Mouse (Mus musculus): ENCODE results near the gene Gm49387. TPM values are rescaled to one million over a fixed set of nuclear protein-coding genes. Genes with fewer than 3 reads are reported as not detected.
"Not testable (repeated sequence)": the region's sequence is repeated elsewhere in the genome, so short reads cannot be mapped to it uniquely, and the experiment has no call there.

The Gm49387 gene
- polyA plus RNA-seq, 1 experiment from 2014 or later: 0.15 TPM

DNA sequence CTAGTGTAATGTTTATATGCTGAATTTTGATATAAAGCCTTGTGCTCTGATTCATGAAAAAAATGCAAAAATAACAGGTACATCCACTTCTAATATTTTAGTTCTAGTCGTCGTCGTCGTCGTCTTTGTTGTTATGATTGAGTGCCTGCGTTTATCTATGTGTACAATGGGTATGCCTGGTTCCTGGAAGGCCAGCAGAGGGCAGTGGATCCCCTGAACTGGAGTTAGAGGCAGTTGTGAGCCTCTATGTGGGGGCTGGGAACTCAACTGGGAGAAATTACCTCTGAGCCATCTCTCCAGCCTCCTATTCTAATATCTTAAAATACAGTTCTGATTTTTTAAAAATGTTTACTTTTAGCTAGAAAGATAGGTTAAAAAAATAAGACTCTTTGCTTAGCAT, 35.2 kb downstream of the Gm49387 start:
- H3K4me3 ChIP-seq: no peak overlapping the region
- H3K4me1 ChIP-seq: no peaks in the 10 kb centered on the region
- no peak for ATAC-seq (ENCODE audit: low FRiP score, low read depth)
- no peaks in the 10 kb centered on the region for H3K9me3 ChIP-seq
- no peaks in the 10 kb centered on the region for H3K27me3 ChIP-seq (replicated peaks)
- no peak overlapping the region for H3K27ac ChIP-seq
- H3K36me3 ChIP-seq: no peaks in the 10 kb centered on the region
- H3K9ac ChIP-seq: no peak overlapping the region
- WGBS: 53% methylated on average over 6 of the region's 6 CpGs
- no peak overlapping the region for H3K4me2 ChIP-seq (replicated peaks)

DNA sequence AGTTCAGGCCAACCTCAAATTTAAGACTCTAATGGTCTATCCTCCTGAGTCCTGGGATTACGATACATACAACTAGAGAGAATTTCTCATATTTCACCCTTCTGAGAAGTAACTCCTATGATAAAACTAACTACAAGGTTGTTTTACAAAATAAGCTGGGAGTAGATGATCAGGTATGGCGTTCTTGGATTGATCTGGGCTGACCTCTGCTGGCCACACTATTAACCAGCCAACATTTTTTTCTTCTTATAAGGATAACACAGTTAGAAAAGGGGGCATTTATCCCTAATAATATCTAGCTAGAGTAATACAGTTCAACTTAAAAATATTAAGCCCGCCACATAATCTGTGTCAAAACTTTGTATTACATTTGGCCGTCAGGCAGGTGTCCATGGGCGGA, 35.8 kb downstream of the Gm49387 start:
- Histone ChIP-seq H3K27me3 (replicated peaks) (no peaks in the 10 kb centered on the region), H3K27ac (no peak overlapping the region), H3K4me1 (no peaks in the 10 kb centered on the region), H3K4me2 (replicated peaks) (no peak overlapping the region), H3K9ac (no peak overlapping the region), H3K9me3 (no peaks in the 10 kb centered on the region), H3K4me3 (no peak overlapping the region), H3K36me3 (no peaks in the 10 kb centered on the region)
- no peak for ATAC-seq (ENCODE audit: low FRiP score, low read depth)
- 82% methylated on average over 5 of the region's 5 CpGs for WGBS

GRCm38 (mm10) chr14:31602616-31602979, 38.1 kb downstream of the Gm49387 start:
- not testable (repeated sequence) for H3K4me2 ChIP-seq (replicated peaks); H3K27me3 ChIP-seq (replicated peaks); H3K4me1 ChIP-seq; ATAC-seq (ENCODE audit: low FRiP score, low read depth); H3K27ac ChIP-seq; H3K9me3 ChIP-seq; H3K4me3 ChIP-seq; H3K9ac ChIP-seq; H3K36me3 ChIP-seq
- WGBS: 88% methylated on average over 6 of the region's 6 CpGs

GRCm38 (mm10) chr14:31601908-31602615, 38.6 kb downstream of the Gm49387 start:
- Histone ChIP-seq H3K27ac (no peak overlapping the region), H3K9me3 (no peaks in the 10 kb centered on the region), H3K36me3 (no peaks in the 10 kb centered on the region), H3K4me3 (no peak overlapping the region), H3K4me2 (replicated peaks) (no peak overlapping the region), H3K9ac (no peak overlapping the region), H3K27me3 (replicated peaks) (no peaks in the 10 kb centered on the region), H3K4me1 (no peaks in the 10 kb centered on the region)
- no peak for ATAC-seq (ENCODE audit: low FRiP score, low read depth)
- 93% methylated on average over 14 of the region's 14 CpGs for WGBS

- H3K4me3 ChIP-seq: no peak overlapping the region
- H3K9ac ChIP-seq: no peak overlapping the region
- H3K27ac ChIP-seq: no peak overlapping the region
- no peak overlapping the region for H3K4me2 ChIP-seq (replicated peaks)
- WGBS: 93% methylated on average over 4 of the region's 4 CpGs
- no peaks in the 10 kb centered on the region for H3K27me3 ChIP-seq (replicated peaks)
- H3K4me1 ChIP-seq: no peaks in the 10 kb centered on the region
- ATAC-seq (ENCODE audit: low FRiP score, low read depth): no peak
- no peaks in the 10 kb centered on the region for H3K9me3 ChIP-seq
- no peaks in the 10 kb centered on the region for H3K36me3 ChIP-seq
Observed at GRCm38 (mm10) chr14:31597446-31597845, 43.2 kb downstream of the Gm49387 start.

DNA sequence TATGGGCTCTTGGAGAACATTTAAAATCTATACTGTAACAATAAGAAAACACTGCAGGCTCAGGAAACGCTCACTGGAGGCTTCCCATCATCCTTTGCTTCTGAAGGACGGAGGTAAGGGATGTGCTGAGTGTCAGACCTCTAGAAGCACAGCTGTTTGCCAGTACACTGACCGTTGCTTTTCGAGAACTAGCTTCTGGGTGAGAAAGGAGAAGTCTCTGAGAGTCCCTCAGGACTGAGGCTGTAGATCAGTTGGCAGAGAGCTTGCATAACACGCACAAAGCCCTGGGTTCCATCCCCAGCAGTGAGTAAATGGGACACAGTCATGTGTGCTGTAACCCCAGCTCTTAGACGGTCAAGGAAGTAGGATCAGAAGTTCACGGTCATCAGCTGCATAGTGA, 44.3 kb downstream of the Gm49387 start:
- no peaks in the 10 kb centered on the region for H3K9me3 ChIP-seq
- no peaks in the 10 kb centered on the region for H3K4me1 ChIP-seq
- 84% methylated on average over 7 of the region's 7 CpGs for WGBS
- H3K27ac ChIP-seq: no peak overlapping the region
- H3K9ac ChIP-seq: no peak overlapping the region
- no peak overlapping the region for H3K4me2 ChIP-seq (replicated peaks)
- no peaks in the 10 kb centered on the region for H3K36me3 ChIP-seq
- no peak overlapping the region for H3K4me3 ChIP-seq
- no peak for ATAC-seq (ENCODE audit: low FRiP score, low read depth)
- no peaks in the 10 kb centered on the region for H3K27me3 ChIP-seq (replicated peaks)

DNA sequence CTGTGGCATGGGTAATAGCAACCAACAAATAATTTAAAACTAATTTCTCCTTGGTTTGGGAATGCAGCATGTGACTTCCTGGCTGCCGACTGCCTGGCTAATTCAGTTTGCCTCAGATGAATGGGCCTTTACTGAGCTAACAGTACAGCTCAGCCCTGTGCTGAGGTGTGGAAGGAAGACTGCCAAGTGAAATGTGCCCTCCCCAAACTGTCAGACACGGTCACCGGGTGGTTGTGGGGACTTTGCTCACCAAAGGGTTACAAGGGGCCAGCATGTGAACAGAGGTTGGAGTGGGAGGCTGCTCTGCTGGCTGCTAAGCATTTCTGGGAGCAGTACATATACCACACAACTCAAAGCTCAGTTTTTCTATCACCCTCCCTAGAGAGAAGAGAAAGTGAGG, 46.0 kb downstream of the Gm49387 start:
- Histone ChIP-seq H3K9ac (no peak overlapping the region), H3K27ac (no peak overlapping the region), H3K36me3 (no peaks in the 10 kb centered on the region), H3K4me2 (replicated peaks) (no peak overlapping the region), H3K9me3 (no peaks in the 10 kb centered on the region), H3K27me3 (replicated peaks) (no peaks in the 10 kb centered on the region), H3K4me3 (no peak overlapping the region), H3K4me1 (no peaks in the 10 kb centered on the region)
- 83% methylated on average over 3 of the region's 3 CpGs for WGBS
- ATAC-seq (ENCODE audit: low FRiP score, low read depth): no peak

- H3K4me1 ChIP-seq: no peaks in the 10 kb centered on the region
- no peak overlapping the region for H3K9ac ChIP-seq
- no peak overlapping the region for H3K27ac ChIP-seq
- H3K27me3 ChIP-seq (replicated peaks): no peaks in the 10 kb centered on the region
- ATAC-seq (ENCODE audit: low FRiP score, low read depth): no peak
- 80% methylated on average over 2 of the region's 2 CpGs for WGBS
- H3K4me3 ChIP-seq: no peak overlapping the region
- no peak overlapping the region for H3K4me2 ChIP-seq (replicated peaks)
- H3K9me3 ChIP-seq: no peaks in the 10 kb centered on the region
- H3K36me3 ChIP-seq: no peaks in the 10 kb centered on the region
Observed at GRCm38 (mm10) chr14:31593036-31593435, 47.6 kb downstream of the Gm49387 start.

DNA sequence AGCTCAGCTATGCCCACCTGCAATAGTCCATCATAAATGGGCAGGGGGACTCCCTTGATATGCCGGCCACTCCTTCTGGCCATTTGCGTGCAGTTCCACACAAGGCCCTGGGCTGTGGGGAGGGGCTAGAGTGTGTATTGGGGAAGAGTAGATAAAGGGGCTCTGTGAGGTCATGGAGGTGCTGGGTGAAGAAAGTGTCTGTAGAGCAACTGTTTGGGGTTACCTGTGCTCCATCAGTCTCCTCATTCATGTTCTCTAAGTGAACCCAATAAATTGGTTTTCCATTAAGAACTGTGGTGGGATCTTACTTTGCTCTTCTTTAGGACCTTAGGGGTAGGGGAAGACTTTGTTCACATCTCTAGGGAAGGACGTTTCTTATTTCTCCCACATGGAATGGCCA, 49.4 kb downstream of the Gm49387 start, which contains the start of gene Colq:
Gene Colq (minus strand): TSS at position 101 of the 400 bp plus-strand sequence.
- H3K4me2 ChIP-seq (replicated peaks): no peak within 1 kb of the TSS
- H3K27ac ChIP-seq: no peak within 1 kb of the TSS
- H3K9me3 ChIP-seq: no peaks in the 10 kb centered on the region
- no peak within 1 kb of the TSS for H3K9ac ChIP-seq
- H3K4me3 ChIP-seq: no peak within 1 kb of the TSS
- H3K27me3 ChIP-seq (replicated peaks): no peaks in the 10 kb centered on the region
- no peaks in the 10 kb centered on the region for H3K36me3 ChIP-seq
- H3K4me1 ChIP-seq: no peaks in the 10 kb centered on the region
- ATAC-seq (ENCODE audit: low FRiP score, low read depth): no peak
- WGBS: 90% methylated on average over 3 of the region's 3 CpGs

DNA sequence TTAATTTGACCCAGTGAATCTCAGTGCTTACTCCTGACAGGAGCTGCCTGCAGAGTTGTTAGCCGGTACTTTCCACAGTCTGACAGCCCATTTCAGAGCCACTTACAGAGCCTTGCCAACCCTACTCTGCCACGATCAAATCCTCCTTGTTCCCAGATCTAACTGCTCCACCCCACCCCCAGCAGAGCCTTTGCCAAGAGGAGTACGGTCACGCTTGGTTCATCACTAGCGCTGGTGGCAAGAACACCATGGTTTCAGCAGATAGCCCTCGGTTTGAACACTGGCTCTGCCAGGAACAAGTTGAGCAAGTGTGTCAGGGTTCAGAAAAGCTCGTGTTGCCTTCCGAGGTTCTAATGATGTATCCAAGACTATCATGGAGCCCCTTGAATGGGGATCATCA, 54.2 kb downstream of the Gm49387 start:
- WGBS: 92% methylated on average over 8 of the region's 8 CpGs
- Histone ChIP-seq H3K27ac (no peak overlapping the region), H3K4me1 (no peaks in the 10 kb centered on the region), H3K9me3 (no peaks in the 10 kb centered on the region), H3K36me3 (no peaks in the 10 kb centered on the region), H3K4me3 (no peak overlapping the region), H3K4me2 (replicated peaks) (no peak overlapping the region), H3K9ac (no peak overlapping the region), H3K27me3 (replicated peaks) (no peaks in the 10 kb centered on the region)
- no peak for ATAC-seq (ENCODE audit: low FRiP score, low read depth)

- Histone ChIP-seq H3K4me1 (no peaks in the 10 kb centered on the region), H3K4me2 (replicated peaks) (no peak overlapping the region), H3K9me3 (no peaks in the 10 kb centered on the region), H3K4me3 (no peak overlapping the region), H3K27me3 (replicated peaks) (no peaks in the 10 kb centered on the region), H3K27ac (no peak overlapping the region), H3K9ac (no peak overlapping the region), H3K36me3 (no peaks in the 10 kb centered on the region)
- no peak for ATAC-seq (ENCODE audit: low FRiP score, low read depth)
- WGBS: 90% methylated on average over 8 of the region's 9 CpGs
Observed at GRCm38 (mm10) chr14:31583082-31583481, 57.6 kb downstream of the Gm49387 start.

DNA sequence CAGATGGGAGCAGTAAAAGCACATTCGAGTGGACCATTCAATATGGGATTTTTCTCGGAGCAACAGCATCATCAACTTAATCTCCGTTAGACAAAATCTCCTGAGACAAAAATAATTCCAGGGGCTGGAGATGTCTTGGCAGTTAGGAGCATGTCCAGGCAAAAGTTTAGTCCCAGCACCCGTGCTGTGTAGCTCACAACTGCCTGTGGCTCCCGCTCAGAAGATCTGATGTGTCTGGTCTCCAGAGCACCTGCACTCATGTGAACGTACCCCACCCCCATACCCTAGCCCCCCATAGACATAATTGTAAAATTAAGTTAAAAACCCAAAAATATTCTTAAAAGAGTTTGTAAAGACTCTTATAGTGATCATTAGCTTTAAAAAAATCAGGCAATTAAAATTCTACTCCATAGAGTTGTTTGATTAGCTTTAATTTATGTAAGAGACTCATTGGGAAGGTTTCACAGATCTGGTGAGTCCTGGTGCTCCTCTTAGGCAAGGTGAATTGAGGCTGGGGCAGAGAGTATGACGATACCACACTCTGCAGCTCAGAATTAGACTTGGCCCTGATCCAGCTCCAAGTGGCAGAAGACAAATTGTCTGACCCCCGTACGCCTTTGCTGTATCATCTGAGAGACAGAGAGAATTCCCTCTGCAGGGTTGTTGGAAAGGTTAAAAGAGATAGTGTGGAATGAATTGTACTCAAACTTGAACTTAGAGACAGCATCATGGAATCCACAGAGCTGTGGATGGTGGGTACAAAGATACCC, 62.5 kb downstream of the Gm49387 start:
- no peaks in the 10 kb centered on the region for H3K36me3 ChIP-seq
- H3K27me3 ChIP-seq (replicated peaks): no peaks in the 10 kb centered on the region
- no peak overlapping the region for H3K4me3 ChIP-seq
- H3K9ac ChIP-seq: no peak overlapping the region
- no peaks in the 10 kb centered on the region for H3K4me1 ChIP-seq
- no peak overlapping the region for H3K27ac ChIP-seq
- ATAC-seq (ENCODE audit: low FRiP score, low read depth): no peak
- no peak overlapping the region for H3K4me2 ChIP-seq (replicated peaks)
- WGBS: 67% methylated on average over 9 of the region's 9 CpGs
- no peaks in the 10 kb centered on the region for H3K9me3 ChIP-seq

All from neural tube, embryonic 12.5 days (tissue).